20 mouse cellular contexts compared by ENCODE assay signal in the genomic region with DNA sequence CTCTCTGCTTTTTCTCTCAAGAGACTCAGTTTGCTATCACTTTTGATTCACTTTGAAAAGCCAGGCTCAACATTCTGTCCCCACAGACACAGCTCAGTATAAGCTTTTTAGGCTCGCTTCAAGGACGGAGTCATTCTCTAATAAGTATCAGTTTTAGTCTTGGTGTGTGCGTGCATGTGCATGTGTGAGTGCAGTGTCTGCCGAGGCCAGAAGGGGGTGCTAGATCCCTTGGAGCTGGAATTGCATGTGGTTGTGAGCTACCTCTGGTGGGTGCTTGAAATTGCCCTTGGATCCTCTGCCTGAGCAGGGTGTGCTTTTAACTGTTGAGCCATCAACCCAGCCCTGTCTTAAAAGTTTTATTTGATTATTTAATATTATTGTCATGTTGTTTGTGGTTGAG. TPM values are rescaled to one million over a fixed set of nuclear protein-coding genes. Genes with fewer than 3 reads are reported as not detected.
DNase-seq lines count a peak whose midpoint lies in the region; ATAC-seq and TF ChIP-seq lines count a peak whose summit lies in the region.
"Had no signal": no experiment of that assay in that cellular context is flagged by ENCODE, and none has a peak within 500 bp of the region (broad histone marks: within the 10 kb centered on the region; RNA-seq: fewer than 3 reads in every experiment).

No protein-coding gene starts in this region.

- intact Hi-C loops in gastrocnemius, adult 2 months (cut with DNase I): no loop called here

- 88% methylated on average over 4 of the region's 4 CpGs for WGBS in liver, postnatal 0 days (ENCODE audit: insufficient replicate concordance)
- 90% methylated on average over 4 of the region's 4 CpGs for WGBS in liver, embryonic 12.5 days (ENCODE audit: insufficient replicate concordance)

- DNase-seq in gastrocnemius, adult 2 months: no peak
- no peak for DNase-seq in gastrocnemius, adult 8-10 months (ENCODE audit: low spot score in 2 of 2)
- DNase-seq in liver, postnatal 0 days: no peak
- DNase-seq in c-Kit-positive CD71-positive TER-119-positive erythroid progenitor cells, embryonic 14.5 days (ENCODE audit: low spot score): peak; percentile 4
- no peak for DNase-seq in right cerebral cortex, postnatal 36 days (ENCODE audit: low spot score in 2 of 2)
- no peak for DNase-seq in ovary, postnatal 36 days (ENCODE audit: low spot score)
- DNase-seq: cerebellum, adult 18-20 months; heart, adult 11 months; kidney, adult 11 months; kidney, postnatal 4 days; layer of hippocampus, postnatal 36 days had no signal

- H3K9ac ChIP-seq in liver, postnatal 0 days (replicated peaks): no peak overlapping the region
- no peak overlapping the region for H3K9ac ChIP-seq in liver, embryonic 12.5 days
- no peak overlapping the region for H3K9ac ChIP-seq in ES-Bruce4 (ENCODE audit: low read depth, poor library complexity, severe bottlenecking)
- H3K9ac ChIP-seq: embryonic facial prominence, embryonic 15.5 days; forebrain, embryonic 13.5 days; heart, embryonic 15.5 days; lung, embryonic 15.5 days had no signal

- H3K36me3 ChIP-seq in liver, postnatal 0 days (replicated peaks; ENCODE audit: insufficient read depth, low read length): peaks cover 10% of the 10 kb centered on the region
- peaks cover 63% of the 10 kb centered on the region for H3K36me3 ChIP-seq in liver, embryonic 12.5 days
- H3K36me3 ChIP-seq in ES-Bruce4 (ENCODE audit: control insufficient read depth, insufficient read depth, low read length, poor library complexity, severe bottlenecking): 0 out of 2 replicates have a peak, but pooled peaks cover 2% of the 10 kb centered on the region
- H3K36me3 ChIP-seq: heart, embryonic 15.5 days had no signal

- H3K4me1 ChIP-seq in liver, postnatal 0 days (ENCODE audit: insufficient read depth): no peaks in the 10 kb centered on the region
- H3K4me1 ChIP-seq in liver, embryonic 12.5 days: no peaks in the 10 kb centered on the region
- no peaks in the 10 kb centered on the region for H3K4me1 ChIP-seq in ES-Bruce4 (ENCODE audit: control insufficient read depth, insufficient read depth, low read length)
- H3K4me1 ChIP-seq: embryonic facial prominence, embryonic 15.5 days; forebrain, embryonic 13.5 days; heart, embryonic 15.5 days; hindbrain, embryonic 10.5 days had no signal

- H3K4me2 ChIP-seq in liver, postnatal 0 days (ENCODE audit: low read depth, low read length): no peak overlapping the region
- H3K4me2 ChIP-seq in liver, embryonic 12.5 days: no peak overlapping the region
- H3K4me2 ChIP-seq: embryonic facial prominence, embryonic 15.5 days; forebrain, embryonic 13.5 days; heart, embryonic 15.5 days; lung, embryonic 15.5 days had no signal

- TF ChIP-seq EP300 in liver, postnatal 0 days (IDR thresholded peaks at IDR 0.05; ENCODE audit: low read depth): no peak
- no peak for TF ChIP-seq EP300 in ES-Bruce4 (IDR thresholded peaks at IDR 0.05; ENCODE audit: insufficient read depth, low read depth, low read length)

- no peaks in the 10 kb centered on the region for H3K27me3 ChIP-seq in liver, postnatal 0 days (ENCODE audit: insufficient read depth, low read length)
- H3K27me3 ChIP-seq in liver, embryonic 12.5 days (replicated peaks): no peaks in the 10 kb centered on the region
- no peaks in the 10 kb centered on the region for H3K27me3 ChIP-seq in ES-Bruce4 (ENCODE audit: control insufficient read depth, insufficient read depth, low read length, poor library complexity, severe bottlenecking)
- H3K27me3 ChIP-seq: embryonic facial prominence, embryonic 15.5 days; forebrain, embryonic 13.5 days; heart, embryonic 15.5 days; lung, embryonic 15.5 days had no signal

- TF ChIP-seq POLR2A in ES-Bruce4 (IDR thresholded peaks at IDR 0.05; ENCODE audit: insufficient read depth, low read length): no peak

- ATAC-seq in liver, postnatal 0 days: no peak
- ATAC-seq in liver, embryonic 12.5 days: no peak
- ATAC-seq: forebrain, embryonic 13.5 days had no signal

- TF ChIP-seq CTCF in gastrocnemius, adult 2 months (IDR thresholded peaks at IDR 0.05): 0 out of 2 replicates have a peak, but pooled peaks have one; percentile 6
- peak; percentile 27 for TF ChIP-seq CTCF in liver, postnatal 0 days (IDR thresholded peaks at IDR 0.05; ENCODE audit: low read depth)
- peak; percentile 60 for TF ChIP-seq CTCF in ES-Bruce4 (IDR thresholded peaks at IDR 0.05; ENCODE audit: low read depth, low read length)

- H3K9me3 ChIP-seq in liver, postnatal 0 days (ENCODE audit: low read length): no peaks in the 10 kb centered on the region
- H3K9me3 ChIP-seq in liver, embryonic 12.5 days (replicated peaks): no peaks in the 10 kb centered on the region
- H3K9me3 ChIP-seq in ES-Bruce4 (replicated peaks; ENCODE audit: control insufficient read depth, insufficient read depth, low read length, poor library complexity, severe bottlenecking): no peaks in the 10 kb centered on the region
- H3K9me3 ChIP-seq: embryonic facial prominence, embryonic 15.5 days; forebrain, embryonic 13.5 days; heart, embryonic 15.5 days; lung, embryonic 15.5 days had no signal

- H3K27ac ChIP-seq in gastrocnemius, adult 2 months: no peak overlapping the region
- H3K27ac ChIP-seq in liver, postnatal 0 days (ENCODE audit: low read depth): no peak overlapping the region
- H3K27ac ChIP-seq in liver, embryonic 12.5 days: no peak overlapping the region
- no peak overlapping the region for H3K27ac ChIP-seq in ES-Bruce4 (ENCODE audit: insufficient read depth, low read length)
- H3K27ac ChIP-seq: embryonic facial prominence, embryonic 15.5 days; forebrain, embryonic 13.5 days; heart, embryonic 15.5 days; hindbrain, embryonic 10.5 days; lung, embryonic 15.5 days had no signal

- H3K4me3 ChIP-seq in gastrocnemius, adult 2 months: no peak overlapping the region
- H3K4me3 ChIP-seq in liver, postnatal 0 days (ENCODE audit: low read depth, low read length): no peak overlapping the region
- H3K4me3 ChIP-seq in liver, embryonic 12.5 days: no peak overlapping the region
- no peak overlapping the region for H3K4me3 ChIP-seq in ES-Bruce4 (ENCODE audit: low read depth, low read length)
- H3K4me3 ChIP-seq: embryonic facial prominence, embryonic 15.5 days; forebrain, embryonic 13.5 days; heart, embryonic 15.5 days; hindbrain, embryonic 10.5 days; lung, embryonic 15.5 days; myocyte had no signal

RNA-seq across cellular contexts. Expression of a gene that starts 54.7 kb away (rescaled TPM):
- 1 to 10 TPM; 9.5 TPM for total RNA-seq in gastrocnemius, adult 2 months (2021)
- 10 to 100 TPM in 2 of 4 experiments, 1 to 10 TPM in 2; 9.6 to 13.8 (median 11.3) TPM for total RNA-seq in gastrocnemius, adult 8-10 months (2022)
- polyA plus RNA-seq in liver, postnatal 0 days (2015; fragmentation: Nextera tagmentation; extraction: Ambion mirVana): 8.4 and 10.9 TPM in 2 replicates
- 21.2 and 21.6 TPM in 2 replicates for polyA plus RNA-seq in liver, embryonic 12.5 days (2016; fragmentation: Nextera tagmentation; extraction: Ambion mirVana)
- polyA plus RNA-seq in ES-Bruce4 (2011; ENCODE audit: insufficient read depth, insufficient read length, low read depth, missing spikeins): 27.7 and 27.8 TPM in 2 replicates

RNA-seq across cellular contexts. Expression of a gene that starts 54.7 kb away (rescaled TPM):
- 10 to 100 TPM; 27.5 to 34.5 TPM for total RNA-seq in gastrocnemius, adult 2 months (2021)
- 10 to 100 TPM; 26.8 to 34.1 (median 28.8) TPM for total RNA-seq in gastrocnemius, adult 8-10 months (2022)
- 44.0 and 44.8 TPM in 2 replicates for polyA plus RNA-seq in liver, postnatal 0 days (2015; fragmentation: Nextera tagmentation; extraction: Ambion mirVana)
- 64.5 and 68.1 TPM in 2 replicates for polyA plus RNA-seq in liver, embryonic 12.5 days (2016; fragmentation: Nextera tagmentation; extraction: Ambion mirVana)
- polyA plus RNA-seq in ES-Bruce4 (2011; ENCODE audit: insufficient read depth, insufficient read length, low read depth, missing spikeins): 66.8 and 68.5 TPM in 2 replicates

RNA-seq across cellular contexts. Expression of a gene that starts 59.2 kb away (rescaled TPM):
- total RNA-seq in gastrocnemius, adult 2 months (2021): under 1 TPM in 1 of 2 experiments, not detected in 1; 0.05 TPM
- under 1 TPM in 2 of 4 experiments, not detected in 2; 0.02 to 0.05 TPM for total RNA-seq in gastrocnemius, adult 8-10 months (2022)
- polyA plus RNA-seq in liver, postnatal 0 days (2015; fragmentation: Nextera tagmentation; extraction: Ambion mirVana): 3.0 and 3.2 TPM in 2 replicates
- polyA plus RNA-seq in liver, embryonic 12.5 days (2016; fragmentation: Nextera tagmentation; extraction: Ambion mirVana): 0.10 TPM in 1 of 2 replicates, not detected in the other
- 0.28 and 0.32 TPM in 2 replicates for polyA plus RNA-seq in ES-Bruce4 (2011; ENCODE audit: insufficient read depth, insufficient read length, low read depth, missing spikeins)
- total RNA-seq: neutrophil, adult 5-6 weeks had no signal
- polyA plus RNA-seq: myocyte had no signal

Comparison
In these comparisons a context has a peak if more than half of its experiments do, and no peak if none do; other contexts are left out.
1. CTCF ChIP-seq: peak in every context shown above with its lines; median percentile 60 in ES-Bruce4; 27 in liver, postnatal 0 days; 6 in gastrocnemius, adult 2 months.